20 mouse cellular contexts compared by ENCODE assay signal in the genomic region with DNA sequence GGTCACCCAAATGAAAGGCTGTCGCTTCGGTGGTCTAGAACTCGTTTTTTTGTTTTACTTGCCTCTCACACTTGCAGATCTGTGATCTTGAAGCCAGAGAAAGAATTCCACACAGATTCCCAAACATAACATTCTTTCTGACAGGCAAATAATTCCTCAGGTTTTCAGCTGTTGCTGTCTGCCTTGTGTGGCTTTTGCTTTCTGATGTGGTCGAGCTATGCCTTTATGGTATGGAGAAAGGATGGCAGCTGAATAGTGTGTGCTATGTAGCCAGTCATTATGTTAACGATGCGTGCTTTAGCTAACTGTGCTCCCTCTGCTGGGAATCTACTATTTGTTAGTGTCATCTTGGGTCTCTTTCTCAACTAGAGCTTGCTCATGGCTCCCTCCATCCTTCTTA.
"Had no signal": no experiment of that assay in that cellular context is flagged by ENCODE, and none has a peak within 500 bp of the region (broad histone marks: within the 10 kb centered on the region; RNA-seq: fewer than 3 reads in every experiment).

No protein-coding gene starts in this region.

- H3K4me2 ChIP-seq: limb, embryonic 13.5 days; liver, embryonic 13.5 days; lung, embryonic 14.5 days; midbrain, embryonic 11.5 days; neural tube, embryonic 12.5 days; neural tube, embryonic 15.5 days had no signal

- H3K9me3 ChIP-seq: limb, embryonic 13.5 days; liver, embryonic 13.5 days; neural tube, embryonic 12.5 days; neural tube, embryonic 15.5 days had no signal

- DNase-seq: kidney, adult 11 months; kidney, adult 9 months; kidney, postnatal 25 days; left cerebral cortex, postnatal 4 days; liver, embryonic 13.5 days; lung, embryonic 14.5 days; lung, postnatal 10 days; lung, postnatal 4 days; midbrain, embryonic 14.5 days; right cerebral cortex, adult 18-20 months; right cerebral cortex, postnatal 14 days; right cerebral cortex, postnatal 4 days; thymus, adult 2 months; thymus, postnatal 14 days; thymus, postnatal 4 days had no signal

- H3K27ac ChIP-seq: limb, embryonic 13.5 days; liver, embryonic 13.5 days; neural tube, embryonic 12.5 days; neural tube, embryonic 15.5 days; stomach, postnatal 0 days had no signal

- H3K4me1 ChIP-seq: liver, embryonic 13.5 days; neural tube, embryonic 12.5 days had no signal

- H3K36me3 ChIP-seq: limb, embryonic 13.5 days; liver, embryonic 13.5 days; neural tube, embryonic 12.5 days; neural tube, embryonic 15.5 days had no signal

- H3K9ac ChIP-seq: limb, embryonic 13.5 days; liver, embryonic 13.5 days; lung, embryonic 14.5 days; neural tube, embryonic 12.5 days; neural tube, embryonic 15.5 days had no signal

- H3K27me3 ChIP-seq: limb, embryonic 13.5 days; liver, embryonic 13.5 days; neural tube, embryonic 12.5 days; neural tube, embryonic 15.5 days had no signal

- H3K4me3 ChIP-seq: limb, embryonic 13.5 days; liver, embryonic 13.5 days; neural tube, embryonic 12.5 days; neural tube, embryonic 15.5 days had no signal
